Mouse (Mus musculus) heart, embryonic 13.5 days (tissue): ENCODE measurements around the gene Polq. TPM values are rescaled to one million over a fixed set of nuclear protein-coding genes. Genes with fewer than 3 reads are reported as not detected.

ENCODE experiments used
- ATAC-seq: fragments of 200-750 bp; cut with Nextera tagmentation; 2 replicates; pipeline ENCODE4 v1.8.0; 2017; ENCODE audit warnings: moderate TSS enrichment; ENCODE audit not compliant: insufficient number of reproducible peaks, low FRiP score, low TSS enrichment; ENCODE audit errors: extremely low read depth
- H3K27ac ChIP-seq: fragments of 300-500 bp; sonication (generic); replicated peaks from 2 replicates; pipeline ENCODE4 v1.5.1; 2015; ENCODE audit warnings: moderate library complexity, mild to moderate bottlenecking, inconsistent platforms
- H3K27me3 ChIP-seq: fragments of 300-500 bp; sonication (generic); replicated peaks from 2 replicates; pipeline ENCODE4 v1.6.1; 2015; ENCODE audit warnings: mild to moderate bottlenecking, inconsistent platforms
- H3K36me3 ChIP-seq: fragments of 300-500 bp; sonication (generic); 2 replicates; pipeline ENCODE4 v1.6.1; 2015; ENCODE audit warnings: mild to moderate bottlenecking, inconsistent platforms
- H3K4me1 ChIP-seq: fragments of 300-500 bp; sonication (generic); 2 replicates; pipeline ENCODE4 v1.6.1; 2015; ENCODE audit warnings: inconsistent platforms
- H3K4me2 ChIP-seq: fragments of 300-500 bp; sonication (generic); 2 replicates; pipeline ENCODE4 v1.6.1; 2015; ENCODE audit warnings: inconsistent platforms, mild to moderate bottlenecking, moderate library complexity
- H3K4me3 ChIP-seq: fragments of 300-500 bp; sonication (generic); 2 replicates; pipeline ENCODE4 v1.5.1; 2015; ENCODE audit warnings: moderate library complexity, mild to moderate bottlenecking, inconsistent platforms
- H3K9ac ChIP-seq: fragments of 300-500 bp; sonication (generic); 2 replicates; pipeline ENCODE4 v1.6.1; 2015; ENCODE audit warnings: inconsistent platforms, mild to moderate bottlenecking, moderate library complexity
- H3K9me3 ChIP-seq: fragments of 300-500 bp; sonication (generic); 2 replicates; pipeline ENCODE4 v1.6.1; 2016; ENCODE audit warnings: inconsistent platforms
- WGBS: fragments of 180-500 bp; shearing (Covaris S2); methylation state at CpG from one replicate; pipeline ENCODE4 v1.1.7; 2015; ENCODE audit warnings: mixed read lengths; 5-methylcytosine and 5-hydroxymethylcytosine counted together
- polyA plus RNA-seq: library from polyadenylated mRNA; unstranded; fragments of >200 nt; fragmentation: Nextera tagmentation; extraction: Ambion mirVana; gene quantifications from 2 replicates; pipeline ENCODE4 v1.2.1, GENCODE M21; 2015

The Polq gene
- polyA plus RNA-seq, 1 experiment from 2014 or later: 4.4 TPM

DNA sequence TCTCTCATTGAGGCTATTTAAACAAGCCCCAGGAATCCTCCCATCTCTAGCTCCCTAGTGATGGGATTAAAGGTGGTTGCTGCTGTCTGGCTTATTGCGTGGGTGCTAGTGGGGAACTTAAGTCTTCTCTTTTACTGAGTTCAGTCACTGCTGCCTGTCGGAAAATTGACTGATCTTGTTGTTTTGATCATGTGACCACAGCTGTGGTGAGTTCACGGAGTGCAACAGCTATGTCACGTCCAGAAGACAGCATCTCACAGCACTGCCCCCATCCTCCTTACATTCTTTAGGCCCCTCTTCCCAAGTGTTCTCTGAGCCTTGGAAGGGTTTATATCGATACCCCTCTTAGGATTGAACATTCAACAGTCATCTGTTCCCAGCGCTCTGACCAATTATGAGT is 2.3 kb upstream of the Polq start:
- Histone ChIP-seq H3K27ac (no peak overlapping the region), H3K27me3 (no peaks in the 10 kb centered on the region), H3K9ac (no peak overlapping the region), H3K4me3 (no peak overlapping the region), H3K36me3 (peaks cover 6% of the 10 kb centered on the region), H3K4me1 (peaks cover 20% of the 10 kb centered on the region), H3K9me3 (no peaks in the 10 kb centered on the region), H3K4me2 (no peak overlapping the region)
- no peak for ATAC-seq
- 55% methylated on average over 6 of the region's 6 CpGs for WGBS

DNA sequence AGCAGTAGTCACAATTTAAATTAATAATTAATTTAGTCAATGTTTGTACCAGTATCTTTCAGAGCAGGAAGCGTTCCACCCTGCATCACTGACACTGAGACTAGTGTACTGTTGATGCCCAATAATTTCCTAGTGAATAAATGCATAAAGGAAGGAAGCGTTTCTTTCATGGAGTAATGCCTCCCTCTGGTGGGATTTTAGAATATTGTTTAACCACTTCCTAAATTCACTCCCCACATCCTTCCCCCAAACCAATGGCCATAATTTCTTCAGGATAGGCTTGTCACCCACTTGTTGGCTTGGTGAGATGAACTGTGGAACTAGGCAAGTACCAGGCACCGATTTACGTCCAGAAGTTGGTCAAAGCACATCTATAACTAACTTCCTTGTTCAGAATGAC is 1.2 kb upstream of the Polq start:
- Histone ChIP-seq H3K4me3 (no peak overlapping the region), H3K36me3 (peaks cover 14% of the 10 kb centered on the region), H3K9ac (no peak overlapping the region), H3K27me3 (no peaks in the 10 kb centered on the region), H3K9me3 (no peaks in the 10 kb centered on the region), H3K4me2 (peak overlapping the region; percentile 87), H3K27ac (peak overlapping the region; percentile 70), H3K4me1 (peaks cover 20% of the 10 kb centered on the region)
- 50% methylated on average over 4 of the region's 4 CpGs for WGBS
- ATAC-seq: no peak

DNA sequence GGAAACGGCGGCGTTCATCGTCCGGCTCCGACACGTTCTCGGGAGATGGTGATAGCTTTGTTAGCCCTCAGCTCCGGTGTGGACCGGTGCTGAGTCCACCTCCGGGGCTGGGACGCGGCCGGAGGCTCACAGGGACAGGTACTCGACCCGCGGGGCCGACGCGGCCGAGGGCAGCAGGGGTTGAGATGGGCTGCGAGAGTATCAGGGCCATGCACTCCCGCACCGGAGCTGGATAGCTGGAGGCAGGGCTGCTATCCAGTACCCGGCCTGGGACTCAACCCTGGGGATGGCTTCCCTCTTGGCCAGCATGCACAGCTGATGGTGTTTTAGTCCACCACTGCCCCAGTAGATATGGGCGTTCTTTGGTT is 320 bp downstream of the Polq start:
- H3K4me2 ChIP-seq: peak overlapping the region; percentile 87
- H3K9ac ChIP-seq: peak overlapping the region; percentile 88
- H3K27me3 ChIP-seq: no peaks in the 10 kb centered on the region
- peaks cover 20% of the 10 kb centered on the region for H3K4me1 ChIP-seq
- no peak overlapping the region for H3K27ac ChIP-seq
- H3K4me3 ChIP-seq: peak overlapping the region; percentile 93
- peak; percentile 14; the same call in 1 of the 2 replicates for ATAC-seq
- H3K9me3 ChIP-seq: no peaks in the 10 kb centered on the region
- WGBS: under 1% methylated on average over 26 of the region's 26 CpGs
- H3K36me3 ChIP-seq: peaks cover 18% of the 10 kb centered on the region

DNA sequence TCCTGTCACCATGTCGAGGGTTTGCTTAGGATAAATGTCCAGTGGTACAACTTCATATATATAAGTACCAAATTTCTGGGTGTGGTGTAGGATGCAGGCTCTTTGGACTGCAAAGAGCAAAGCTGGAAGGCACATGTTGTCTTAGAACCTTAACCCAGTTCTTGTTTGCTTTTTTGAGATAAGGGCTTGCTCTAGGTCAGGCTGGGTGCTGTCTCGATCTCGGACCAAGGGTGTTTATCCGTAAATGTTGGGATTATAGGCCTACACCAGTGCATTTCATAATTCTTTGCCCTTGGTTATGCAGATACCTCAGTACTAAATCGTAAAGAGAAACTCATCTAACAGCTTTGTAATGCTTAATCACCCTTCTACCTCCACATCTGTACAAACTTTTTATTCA is 750 bp downstream of the Polq start:
- peaks cover 21% of the 10 kb centered on the region for H3K36me3 ChIP-seq
- peak overlapping the region; percentile 88 for H3K9ac ChIP-seq
- H3K4me3 ChIP-seq: peak overlapping the region; percentile 93
- 45% methylated on average over 5 of the region's 5 CpGs for WGBS
- peak overlapping the region; percentile 87 for H3K4me2 ChIP-seq
- H3K9me3 ChIP-seq: no peaks in the 10 kb centered on the region
- H3K27ac ChIP-seq: no peak overlapping the region
- H3K4me1 ChIP-seq: peaks cover 20% of the 10 kb centered on the region
- H3K27me3 ChIP-seq: no peaks in the 10 kb centered on the region
- ATAC-seq: no peak

DNA sequence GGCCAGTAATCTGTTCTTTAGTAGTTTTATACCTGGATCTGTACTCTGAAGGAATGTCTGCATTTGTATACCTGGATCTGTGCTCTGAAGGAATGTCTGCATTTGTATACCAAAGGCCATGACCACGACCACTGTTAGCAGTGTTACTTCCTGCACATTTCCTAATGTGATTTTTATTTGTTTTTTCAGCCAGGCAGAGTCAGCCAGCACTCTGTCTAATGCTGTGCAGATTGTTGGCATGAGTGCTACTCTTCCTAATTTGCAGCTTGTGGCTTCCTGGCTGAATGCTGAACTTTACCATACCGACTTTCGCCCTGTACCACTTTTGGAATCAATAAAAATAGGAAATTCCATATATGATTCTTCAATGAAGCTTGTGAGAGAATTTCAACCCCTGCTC is 16.0 kb downstream of the Polq start:
- peaks cover 31% of the 10 kb centered on the region for H3K36me3 ChIP-seq
- no peak overlapping the region for H3K9ac ChIP-seq
- no peaks in the 10 kb centered on the region for H3K27me3 ChIP-seq
- no peaks in the 10 kb centered on the region for H3K9me3 ChIP-seq
- H3K4me3 ChIP-seq: no peak overlapping the region
- no peaks in the 10 kb centered on the region for H3K4me1 ChIP-seq
- 72% methylated on average over 3 of the region's 3 CpGs for WGBS
- no peak overlapping the region for H3K4me2 ChIP-seq
- no peak for ATAC-seq
- no peak overlapping the region for H3K27ac ChIP-seq

DNA sequence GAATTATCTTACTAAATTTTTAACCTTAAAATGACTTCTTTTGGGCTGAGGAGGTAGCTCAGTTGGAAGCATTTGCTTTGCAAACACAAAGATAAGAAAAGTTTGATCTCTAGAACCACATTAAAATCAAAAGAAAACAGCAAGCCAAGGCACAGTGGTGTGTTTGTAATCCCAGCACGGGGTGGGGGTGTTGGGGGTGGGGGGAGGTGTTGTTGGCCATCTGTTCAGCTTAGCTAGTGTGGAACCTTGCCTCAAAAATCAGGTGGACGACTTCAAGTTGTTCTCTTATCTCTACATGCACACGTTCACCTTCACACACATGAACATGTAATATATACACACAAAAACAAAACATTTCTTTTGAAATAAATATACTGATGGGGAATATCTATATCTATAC is 20.4 kb downstream of the Polq start:
- Histone ChIP-seq H3K36me3 (peaks cover 45% of the 10 kb centered on the region), H3K4me2 (no peak overlapping the region), H3K27ac (no peak overlapping the region), H3K9me3 (no peaks in the 10 kb centered on the region), H3K4me3 (no peak overlapping the region), H3K4me1 (no peaks in the 10 kb centered on the region), H3K27me3 (no peaks in the 10 kb centered on the region), H3K9ac (no peak overlapping the region)
- WGBS: 57% methylated on average over 3 of the region's 3 CpGs
- ATAC-seq: no peak

DNA sequence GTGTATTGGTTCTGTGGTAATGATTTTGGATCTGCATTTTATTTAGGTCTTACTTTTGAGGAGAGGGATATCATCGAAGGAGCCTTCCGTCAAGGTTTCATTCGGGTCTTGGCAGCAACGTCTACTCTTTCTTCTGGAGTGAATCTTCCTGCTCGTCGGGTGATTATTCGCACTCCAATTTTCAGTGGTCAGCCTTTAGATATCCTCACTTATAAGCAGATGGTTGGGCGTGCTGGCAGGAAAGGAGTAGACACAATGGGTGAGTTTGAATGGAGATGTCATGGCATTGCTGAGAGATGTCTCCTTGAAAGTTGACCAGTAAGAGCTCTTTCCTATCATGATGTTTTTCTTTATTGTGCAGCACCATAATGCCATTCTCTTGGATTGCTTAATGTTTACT is 23.2 kb downstream of the Polq start:
- WGBS: 90% methylated on average over 8 of the region's 8 CpGs
- Histone ChIP-seq H3K4me3 (no peak overlapping the region), H3K27me3 (no peaks in the 10 kb centered on the region), H3K27ac (no peak overlapping the region), H3K4me2 (no peak overlapping the region), H3K4me1 (no peaks in the 10 kb centered on the region), H3K9me3 (no peaks in the 10 kb centered on the region), H3K36me3 (peaks cover 45% of the 10 kb centered on the region), H3K9ac (no peak overlapping the region)
- ATAC-seq: no peak

DNA sequence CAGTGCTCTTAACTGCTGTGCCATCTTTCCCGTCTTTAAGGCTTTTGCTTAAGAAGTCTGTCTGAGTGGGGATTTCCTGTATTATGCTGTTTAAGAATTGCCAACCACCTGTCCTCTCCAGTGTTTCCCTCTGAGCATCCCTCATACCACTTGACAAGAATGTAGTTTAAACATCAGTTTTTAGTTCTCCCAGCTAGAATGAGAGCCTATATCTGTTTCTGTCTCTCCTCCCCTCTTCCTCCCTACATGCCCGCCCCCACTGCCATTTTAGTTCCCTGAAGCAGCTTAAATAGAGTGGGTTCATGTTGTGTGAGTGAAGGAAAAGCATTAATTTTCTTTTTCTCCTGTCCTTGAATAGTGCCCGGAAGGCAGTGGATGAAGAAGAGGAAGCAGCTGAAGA is 48.0 kb downstream of the Polq start:
- Histone ChIP-seq H3K9me3 (no peaks in the 10 kb centered on the region), H3K27me3 (no peaks in the 10 kb centered on the region), H3K4me3 (no peak overlapping the region), H3K4me2 (no peak overlapping the region), H3K36me3 (peaks cover 40% of the 10 kb centered on the region), H3K4me1 (no peaks in the 10 kb centered on the region), H3K9ac (no peak overlapping the region), H3K27ac (no peak overlapping the region)
- no peak for ATAC-seq
- WGBS: 81% methylated on average over 3 of the region's 3 CpGs

DNA sequence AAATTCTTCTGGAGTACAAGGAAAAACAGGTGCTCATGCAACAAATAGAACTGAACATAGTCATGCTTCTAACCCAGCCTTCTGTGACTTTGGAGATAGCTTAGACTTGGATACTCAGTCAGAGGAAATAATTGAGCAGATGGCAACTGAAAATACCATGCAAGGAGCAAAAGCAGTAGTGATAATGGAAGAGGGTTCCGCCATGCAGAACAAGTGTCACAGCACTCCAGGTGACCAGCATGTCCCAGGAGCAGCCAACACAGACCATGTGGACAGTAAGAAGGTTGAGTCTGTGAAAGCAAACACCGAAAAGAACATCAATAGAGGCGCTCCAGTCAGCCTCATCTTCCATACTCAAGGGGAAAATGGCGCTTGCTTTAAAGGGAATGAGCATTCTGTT is 49.7 kb downstream of the Polq start:
- Histone ChIP-seq H3K4me2 (no peak overlapping the region), H3K4me1 (no peaks in the 10 kb centered on the region), H3K4me3 (no peak overlapping the region), H3K27ac (no peak overlapping the region), H3K27me3 (no peaks in the 10 kb centered on the region), H3K9me3 (no peaks in the 10 kb centered on the region), H3K36me3 (peaks cover 44% of the 10 kb centered on the region), H3K9ac (no peak overlapping the region)
- 95% methylated on average over 4 of the region's 4 CpGs for WGBS
- no peak for ATAC-seq

DNA sequence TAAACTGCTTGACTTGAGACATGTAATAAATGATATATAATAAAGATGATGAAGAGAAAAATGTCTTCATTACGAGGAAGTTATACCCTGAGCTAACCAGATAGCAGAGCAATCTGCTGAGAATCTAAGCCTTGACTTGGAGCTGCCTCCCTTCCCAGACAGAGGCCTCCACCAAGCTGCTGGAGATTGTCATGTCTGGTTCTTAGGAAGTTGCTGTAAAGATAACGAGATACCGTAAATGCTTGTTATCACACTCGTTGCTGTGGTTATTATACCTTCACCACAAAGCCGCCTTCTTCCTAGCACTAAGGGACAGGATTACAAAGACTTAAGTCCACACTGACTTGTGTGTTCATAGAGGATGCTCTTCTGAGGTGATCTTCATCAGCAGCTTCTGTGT is 60.8 kb downstream of the Polq start:
- Histone ChIP-seq H3K27ac (no peak overlapping the region), H3K36me3 (peaks cover 52% of the 10 kb centered on the region), H3K9me3 (no peaks in the 10 kb centered on the region), H3K9ac (no peak overlapping the region), H3K27me3 (no peaks in the 10 kb centered on the region), H3K4me2 (no peak overlapping the region), H3K4me1 (no peaks in the 10 kb centered on the region), H3K4me3 (no peak overlapping the region)
- WGBS: 67% methylated on average over 5 of the region's 5 CpGs
- no peak for ATAC-seq

DNA sequence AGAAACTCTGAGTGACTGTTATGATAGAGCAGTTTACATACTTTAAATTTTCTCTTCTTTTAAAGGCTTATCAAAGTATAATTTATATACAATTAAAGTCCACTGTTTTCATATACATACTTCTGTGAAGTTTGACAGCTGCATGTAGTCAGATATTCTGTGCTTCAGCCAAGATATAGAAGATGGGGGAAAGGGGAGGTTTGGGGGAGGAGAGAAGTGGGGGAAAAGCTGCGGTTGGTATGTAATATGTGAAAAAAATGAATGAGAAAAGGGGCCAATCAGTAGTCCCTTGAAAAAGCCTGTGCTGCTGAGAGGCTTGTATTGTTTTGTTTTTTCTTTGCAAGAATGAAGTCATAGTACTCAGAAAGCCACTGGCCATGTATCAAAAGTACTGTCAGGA is 78.1 kb downstream of the Polq start:
- no peaks in the 10 kb centered on the region for H3K4me1 ChIP-seq
- peaks cover 60% of the 10 kb centered on the region for H3K36me3 ChIP-seq
- no peak overlapping the region for H3K4me2 ChIP-seq
- no peaks in the 10 kb centered on the region for H3K9me3 ChIP-seq
- H3K27ac ChIP-seq: no peak overlapping the region
- H3K9ac ChIP-seq: no peak overlapping the region
- no peak overlapping the region for H3K4me3 ChIP-seq
- ATAC-seq: no peak
- no peaks in the 10 kb centered on the region for H3K27me3 ChIP-seq
- 77% methylated on average over 1 of the region's 1 CpGs for WGBS

DNA sequence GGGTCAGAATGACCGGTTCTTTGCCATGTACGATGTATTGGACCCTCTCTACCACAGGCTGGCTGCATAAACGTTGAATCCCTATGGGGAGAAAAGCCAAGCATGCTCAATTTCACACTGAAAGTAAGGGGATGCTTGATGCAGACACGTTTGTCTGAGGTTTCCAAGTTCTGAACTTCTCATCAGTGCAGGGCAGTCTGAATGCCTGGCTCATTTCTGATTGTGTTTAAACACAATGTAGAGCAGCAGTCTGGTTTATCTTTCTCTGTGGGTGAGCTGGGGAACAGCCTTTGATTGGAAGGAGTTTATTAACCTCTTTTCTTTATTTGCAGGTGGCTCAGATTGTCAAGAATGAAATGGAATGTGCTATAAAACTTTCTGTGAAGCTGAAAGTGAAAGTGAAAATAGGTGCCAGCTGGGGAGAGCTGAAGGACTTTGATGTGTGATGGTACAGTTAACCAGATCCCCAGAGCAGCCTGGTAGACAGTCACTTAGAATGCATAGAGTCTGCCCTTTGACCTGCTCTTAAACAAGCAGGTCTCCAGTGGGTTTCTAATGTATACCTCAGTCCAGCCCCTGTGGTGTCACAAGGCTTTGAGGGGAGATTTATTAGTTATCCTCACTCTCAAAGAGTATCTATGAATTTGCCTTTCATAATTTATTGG is 82.7 kb downstream of the Polq start:
- Histone ChIP-seq H3K4me3 (no peak overlapping the region), H3K27ac (no peak overlapping the region), H3K27me3 (no peaks in the 10 kb centered on the region), H3K36me3 (peaks cover 58% of the 10 kb centered on the region), H3K4me1 (no peaks in the 10 kb centered on the region), H3K9me3 (no peaks in the 10 kb centered on the region), H3K4me2 (no peak overlapping the region), H3K9ac (no peak overlapping the region)
- no peak for ATAC-seq
- 86% methylated on average over 4 of the region's 4 CpGs for WGBS
